Mouse (Mus musculus) cerebellum, adult 2 months (tissue): Measurements from ENCODE around the gene Lef1. TPM values are rescaled to one million over a fixed set of nuclear protein-coding genes. Genes with fewer than 3 reads are reported as not detected.
A peak's percentile ranks its signal among the peaks of the same experiment; 100 is the strongest.

Experiments used
- DNase-seq, 2 experiments: peaks; one replicate each; pipeline ENCODE4 v3.0.0; 2021
- H3K27ac ChIP-seq: fragments of 200-500 bp; 2 replicates; pipeline ENCODE4 v1.5.1; 2012; ENCODE audit warnings: low read length, control low read depth, inconsistent platforms; ENCODE audit not compliant: insufficient read depth
- H3K27me3 ChIP-seq: fragments of 200-500 bp; 2 replicates; pipeline ENCODE4 v1.6.1; 2012; ENCODE audit warnings: inconsistent platforms, mild to moderate bottlenecking, low read length, moderate library complexity; ENCODE audit not compliant: control insufficient read depth, insufficient read depth
- H3K4me1 ChIP-seq: fragments of 200-500 bp; 2 replicates; pipeline ENCODE4 v1.6.1; 2011; ENCODE audit warnings: low read length; ENCODE audit not compliant: control insufficient read depth, insufficient read depth
- H3K4me3 ChIP-seq: fragments of 200-500 bp; replicated peaks from 2 replicates; pipeline ENCODE3; 2011; ENCODE audit warnings: mild to moderate bottlenecking, low read depth, low read length, control low read depth; ENCODE audit not compliant: insufficient read depth
- CTCF ChIP-seq: fragments of 200-500 bp; IDR thresholded peaks from 2 replicates; pipeline ENCODE4 v1.5.1; 2011; ENCODE audit warnings: low read depth, mild to moderate bottlenecking, control low read depth, low read length, moderate library complexity, borderline replicate concordance; ENCODE audit not compliant: insufficient read depth
- POLR2A ChIP-seq: fragments of 200-500 bp; IDR thresholded peaks from 2 replicates; pipeline ENCODE4 v1.6.1; 2011; ENCODE audit warnings: low read length, control low read depth, borderline replicate concordance; ENCODE audit not compliant: insufficient read depth
- WGBS: fragments of 180-500 bp; shearing (Covaris S2); methylation state at CpG from one replicate; pipeline ENCODE4 v1.1.7; 2018; 5-methylcytosine and 5-hydroxymethylcytosine counted together
- polyA plus RNA-seq: library from polyadenylated mRNA; depleted of rRNA; stranded (reverse); fragments of >200 nt; gene quantifications from 2 replicates; pipeline ENCODE4 v1.2.3, GENCODE M21; 2012

Lef1 gene
- polyA plus RNA-seq, 1 experiment, result 6.8 TPM

DNA sequence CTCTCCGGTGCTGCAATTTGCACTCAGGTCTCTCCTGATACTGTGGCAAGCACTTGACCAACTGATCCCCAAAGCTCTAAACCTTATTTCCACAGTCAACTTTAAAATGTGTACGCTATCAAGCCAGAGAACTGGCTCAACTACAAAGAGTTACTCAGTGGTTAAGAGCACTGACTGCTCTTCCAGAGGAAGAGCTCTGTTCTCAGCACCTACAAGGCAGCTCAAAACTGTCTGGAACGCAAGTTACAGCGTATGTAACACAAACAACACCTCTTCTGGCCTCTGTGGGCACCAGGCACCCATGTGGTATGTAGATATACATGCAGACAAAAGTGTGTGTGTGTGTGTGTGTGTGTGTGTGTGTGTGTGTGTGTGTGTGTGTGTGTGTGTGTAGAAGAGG lies 57.5 kb downstream of the Lef1 start:
- H3K27ac ChIP-seq, result no peak overlapping the region
- H3K4me3 ChIP-seq, result no peak overlapping the region
- 95% methylated on average over 4 of the region's 4 CpGs for WGBS
- no peaks in the 10 kb centered on the region for H3K27me3 ChIP-seq
- no peak for TF ChIP-seq POLR2A
- TF ChIP-seq CTCF, result no peak
- no peak for DNase-seq
- H3K4me1 ChIP-seq, result no peaks in the 10 kb centered on the region

DNA sequence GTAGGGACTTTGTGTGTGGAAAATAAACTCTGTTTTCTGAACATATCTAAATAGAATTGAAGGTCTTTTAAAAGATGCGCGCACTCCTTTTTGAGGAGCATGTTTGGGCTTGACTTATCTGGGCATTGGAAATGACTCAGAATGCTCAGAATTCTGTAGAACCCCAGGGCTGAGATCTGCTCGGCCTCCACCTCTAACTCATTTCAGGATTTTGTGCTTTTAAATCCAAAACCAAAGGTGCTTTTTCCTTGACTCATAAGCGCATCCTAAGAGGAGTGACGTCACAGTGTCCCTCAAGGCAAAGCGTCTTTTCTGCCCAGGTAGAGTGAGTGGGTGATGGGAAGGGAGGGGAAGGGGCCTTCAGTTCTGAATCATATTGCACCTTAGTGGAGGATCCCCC lies 58.9 kb downstream of the Lef1 start:
- no peak overlapping the region for H3K27ac ChIP-seq
- no peaks in the 10 kb centered on the region for H3K4me1 ChIP-seq
- 95% methylated on average over 6 of the region's 6 CpGs for WGBS
- H3K27me3 ChIP-seq, result no peaks in the 10 kb centered on the region
- no peak for DNase-seq
- no peak overlapping the region for H3K4me3 ChIP-seq
- TF ChIP-seq POLR2A (no peak), CTCF (no peak)

DNA sequence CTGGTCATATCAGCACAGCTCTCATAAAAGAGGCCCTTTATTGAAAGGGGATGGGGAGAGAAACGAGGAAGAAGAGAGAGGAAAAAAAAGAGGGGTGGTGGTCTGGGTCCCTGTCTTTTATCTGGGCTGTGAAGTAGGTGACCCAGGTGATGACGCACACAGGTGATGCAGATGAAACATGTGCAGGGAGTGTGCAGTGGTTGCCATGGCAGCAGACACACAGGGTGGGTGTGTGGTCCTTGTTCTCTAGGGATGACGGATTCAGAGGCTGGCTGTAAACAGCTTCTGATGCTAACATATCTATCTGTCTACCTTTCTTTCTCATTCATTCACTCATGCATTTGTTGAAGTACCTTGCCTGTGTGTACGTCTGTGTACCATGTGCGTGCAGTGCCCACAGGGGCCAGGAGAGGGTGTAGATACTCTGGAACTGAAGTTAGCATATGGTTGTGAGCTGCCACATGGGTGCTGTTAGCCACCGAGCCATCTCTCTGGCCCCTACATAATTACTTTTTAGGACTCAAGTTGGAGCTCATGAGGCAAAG lies 59.9 kb downstream of the Lef1 start:
- Histone ChIP-seq H3K27me3 (no peaks in the 10 kb centered on the region), H3K4me3 (no peak overlapping the region), H3K4me1 (no peaks in the 10 kb centered on the region), H3K27ac (no peak overlapping the region)
- WGBS, result 94% methylated on average over 6 of the region's 6 CpGs
- no peak for TF ChIP-seq CTCF
- TF ChIP-seq POLR2A, result no peak
- DNase-seq, result no peak

DNA sequence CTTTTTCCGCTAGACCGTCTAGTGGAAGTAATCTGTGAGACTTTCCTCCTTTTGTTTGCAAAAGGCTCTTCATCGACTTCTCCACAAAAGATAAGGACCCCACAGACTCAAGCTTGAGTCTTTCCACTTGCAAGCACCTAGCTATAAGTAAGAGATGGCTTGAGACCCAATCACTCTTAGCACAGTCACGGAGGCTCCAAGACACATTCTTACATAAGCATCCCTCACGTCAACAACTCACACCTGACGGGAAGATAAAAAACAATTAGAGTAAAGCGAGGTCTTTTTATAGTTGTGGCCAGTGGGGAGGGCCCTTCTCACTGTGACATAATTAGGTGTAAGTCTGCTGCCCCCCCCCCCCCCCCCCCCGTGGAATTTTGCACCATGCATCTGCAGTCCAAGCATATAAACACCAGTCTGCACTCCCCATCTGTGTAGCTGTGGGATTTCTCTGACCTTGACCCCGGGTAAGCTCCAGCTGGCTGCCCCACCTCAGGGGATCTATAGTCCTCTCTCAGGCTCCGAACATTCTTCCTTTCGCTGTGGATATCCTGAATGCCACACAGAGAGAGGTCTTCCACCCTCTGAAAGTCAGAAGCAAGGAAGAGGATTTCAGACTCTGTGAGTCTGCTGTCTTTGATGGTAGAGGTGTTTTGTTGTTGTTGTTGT lies 61.2 kb downstream of the Lef1 start:
- Histone ChIP-seq H3K27ac (no peak overlapping the region), H3K4me3 (no peak overlapping the region), H3K27me3 (no peaks in the 10 kb centered on the region), H3K4me1 (no peaks in the 10 kb centered on the region)
- WGBS, result 53% methylated on average over 11 of the region's 11 CpGs
- no peak for DNase-seq
- TF ChIP-seq POLR2A (no peak), CTCF (no peak)

DNA sequence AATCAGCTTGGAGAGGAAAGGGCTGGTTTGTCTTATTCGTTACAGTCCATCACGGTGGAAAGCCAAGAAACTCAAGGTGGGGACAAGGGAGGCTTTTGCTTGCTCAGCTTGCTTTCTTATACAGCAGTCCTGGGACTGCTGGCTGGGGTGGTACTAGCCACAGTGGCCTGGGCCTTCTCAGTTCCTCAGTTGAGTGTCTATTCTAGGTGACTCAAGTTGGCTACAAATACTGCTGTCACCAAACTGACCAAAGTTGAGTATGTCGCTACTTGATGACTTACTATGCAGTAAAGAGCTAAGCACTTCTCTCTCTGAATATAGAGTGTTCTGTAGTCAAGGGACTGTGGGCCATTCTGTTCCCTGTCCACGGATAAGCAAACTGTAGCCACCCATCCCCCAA lies 62.0 kb downstream of the Lef1 start:
- no peak overlapping the region for H3K4me3 ChIP-seq
- no peaks in the 10 kb centered on the region for H3K27me3 ChIP-seq
- H3K27ac ChIP-seq, result no peak overlapping the region
- H3K4me1 ChIP-seq, result no peaks in the 10 kb centered on the region
- no peak for DNase-seq
- TF ChIP-seq POLR2A (no peak), CTCF (no peak)
- 86% methylated on average over 4 of the region's 4 CpGs for WGBS

DNA sequence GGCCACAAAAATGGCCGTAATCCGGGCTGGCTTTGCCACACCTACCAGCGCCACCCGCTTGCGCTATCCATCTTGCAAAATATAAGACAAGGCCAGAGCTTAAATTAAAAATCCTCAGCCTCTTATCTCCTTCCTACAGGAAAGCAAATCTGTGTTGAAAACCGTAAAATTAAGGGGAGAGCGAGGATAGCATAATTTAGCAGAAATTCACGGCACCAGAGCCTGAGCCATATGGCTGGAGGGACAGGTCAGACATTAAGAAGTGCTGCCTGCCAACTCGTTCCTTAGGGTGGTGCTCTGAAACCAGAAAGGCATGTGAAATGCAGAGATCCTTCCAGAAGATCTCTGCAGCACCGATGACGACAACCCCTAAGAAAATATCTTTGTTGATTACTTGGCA lies 70.7 kb downstream of the Lef1 start:
- H3K27ac ChIP-seq, result no peak overlapping the region
- H3K4me1 ChIP-seq, result no peaks in the 10 kb centered on the region
- H3K27me3 ChIP-seq, result no peaks in the 10 kb centered on the region
- WGBS, result 35% methylated on average over 11 of the region's 11 CpGs
- DNase-seq, result no peak
- TF ChIP-seq POLR2A (no peak), CTCF (no peak)
- H3K4me3 ChIP-seq, result peak overlapping the region; percentile 40

DNA sequence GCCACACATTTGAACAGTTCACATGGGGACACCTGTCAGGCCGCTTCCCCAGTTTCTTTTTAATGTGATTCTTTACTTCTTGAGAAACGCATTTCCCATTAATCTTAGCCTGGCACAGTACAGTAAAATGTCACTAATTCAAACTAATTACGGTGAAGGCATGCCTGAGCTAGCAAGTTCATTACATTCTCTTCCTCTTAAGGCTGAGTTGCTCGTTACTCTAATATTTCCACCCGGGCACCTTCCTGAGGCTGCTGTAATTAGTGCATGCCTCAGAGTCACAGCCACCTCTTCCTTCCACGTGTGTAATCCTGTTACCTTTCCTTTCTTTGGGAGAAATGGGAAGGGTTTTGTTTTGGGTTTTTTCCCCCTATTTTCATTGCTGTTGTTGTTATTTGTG lies 71.9 kb downstream of the Lef1 start:
- no peak overlapping the region for H3K27ac ChIP-seq
- no peaks in the 10 kb centered on the region for H3K27me3 ChIP-seq
- WGBS, result 65% methylated on average over 6 of the region's 6 CpGs
- TF ChIP-seq CTCF (no peak), POLR2A (no peak)
- no peaks in the 10 kb centered on the region for H3K4me1 ChIP-seq
- no peak for DNase-seq
- H3K4me3 ChIP-seq, result no peak overlapping the region

DNA sequence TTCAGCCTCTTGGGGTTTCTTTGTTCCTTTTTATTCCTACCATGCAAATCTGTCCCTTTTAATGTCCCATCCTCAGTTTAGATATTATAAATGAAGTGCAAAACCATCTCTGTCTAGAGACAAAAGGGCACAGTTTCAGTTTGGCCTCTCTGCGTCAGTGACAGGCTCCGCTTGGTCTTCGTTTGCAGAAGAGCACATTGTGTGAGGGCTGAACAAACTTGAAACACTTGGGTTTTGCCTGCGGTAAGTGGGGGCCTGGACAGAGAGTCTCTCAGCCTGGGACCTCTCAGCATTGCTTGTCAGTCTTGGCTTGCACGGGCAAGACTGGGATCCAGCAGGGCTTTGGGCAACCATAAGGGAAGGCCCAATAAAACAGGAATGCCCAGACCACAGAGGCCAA lies 75.9 kb downstream of the Lef1 start:
- H3K27me3 ChIP-seq, result no peaks in the 10 kb centered on the region
- H3K4me1 ChIP-seq, result no peaks in the 10 kb centered on the region
- DNase-seq, result no peak
- no peak overlapping the region for H3K27ac ChIP-seq
- WGBS, result 79% methylated on average over 5 of the region's 5 CpGs
- no peak overlapping the region for H3K4me3 ChIP-seq
- TF ChIP-seq CTCF (no peak), POLR2A (no peak)
